Mouse (Mus musculus) neural tube, postnatal 0 days (tissue): ENCODE data around the gene Nkx2-3. TPM values are rescaled to one million over a fixed set of nuclear protein-coding genes. Genes with fewer than 3 reads are reported as not detected.

Experiments used
- microRNA-seq: library from miRNA; unstranded; fragments of <30 nt; microRNA quantifications from one replicate; pipeline ENCODE4, GENCODE M21; 2016
- polyA plus RNA-seq: library from polyadenylated mRNA; unstranded; fragments of >200 nt; fragmentation: Nextera tagmentation; extraction: Ambion mirVana; gene quantifications from 2 replicates; pipeline ENCODE4 v1.2.1, GENCODE M21; 2015

The Nkx2-3 gene
- not detected in 2 replicates for polyA plus RNA-seq

GRCm38 (mm10) chr19:43612051-43612450, at the start of gene Nkx2-3:
Gene Nkx2-3, plus strand, starts transcription at chr19:43612325.

Small RNAs within 50 kb of the gene (microRNA-seq; reads per million reads assigned to microRNA genes)
- not detected for gene Gm22646

Other genes with a start within 250 kb of the Nkx2-3 start
- 0.19 and 0.27 TPM in 2 replicates for gene Hpse2, start 224.0 kb upstream of the Nkx2-3 start, polyA plus RNA-seq
- 5.5 and 6.2 TPM in 2 replicates for gene Cnnm1, start 171.9 kb upstream of the Nkx2-3 start, polyA plus RNA-seq
- gene Got1, start 87.7 kb upstream of the Nkx2-3 start, polyA plus RNA-seq: 138 and 152 TPM in 2 replicates
- 20.9 and 21.3 TPM in 2 replicates for gene Slc25a28, start 62.6 kb downstream of the Nkx2-3 start, polyA plus RNA-seq
- gene Entpd7, start 77.3 kb downstream of the Nkx2-3 start, polyA plus RNA-seq: 8.9 and 9.6 TPM in 2 replicates
- gene Cutc, start 140.7 kb downstream of the Nkx2-3 start, polyA plus RNA-seq: 8.7 and 8.9 TPM in 2 replicates
- 8.6 and 10.0 TPM in 2 replicates for gene Cox15, start 140.7 kb downstream of the Nkx2-3 start, polyA plus RNA-seq
- 0.27 and 0.28 TPM in 2 replicates for gene Abcc2, start 169.9 kb downstream of the Nkx2-3 start, polyA plus RNA-seq